Mouse (Mus musculus): ENCODE measurements at regions not wholly inside any gene's neighbourhood (a gene's known extent, or its start where the extent isn't known, plus 50 kb on each side); places are given as distances from the start of the nearest gene placed in this dataset.

DNA sequence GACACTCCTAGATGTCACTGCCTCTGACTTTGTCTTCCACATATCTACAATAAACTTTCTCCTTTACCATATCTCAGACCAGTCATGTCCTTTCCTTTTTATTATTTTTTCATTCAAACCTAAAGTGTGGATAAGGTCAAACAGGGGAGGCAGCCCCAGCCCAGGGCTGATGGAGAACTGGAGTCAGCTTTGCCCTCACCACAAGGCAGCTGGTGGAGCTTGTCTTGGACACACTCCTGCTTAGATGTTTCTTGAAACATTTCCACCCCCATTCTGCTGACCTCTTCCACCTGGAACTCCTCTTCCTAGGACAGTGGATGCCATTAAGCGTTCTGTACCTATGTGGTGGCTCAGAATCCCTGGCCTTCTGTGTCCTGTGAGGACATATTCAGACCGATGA, 65.6 kb downstream of the Mcfd2 start:
- TF ChIP-seq POLR2A (IDR thresholded peaks at IDR 0.05; ENCODE audit: borderline replicate concordance, extremely low read depth, low read depth, low read length) = no peak
- TF ChIP-seq CTCF (IDR thresholded peaks at IDR 0.05; ENCODE audit: insufficient read depth, low read length) = no peak
